Mouse (Mus musculus): Measurements from ENCODE around the gene Syt3. TPM values are rescaled to one million over a fixed set of nuclear protein-coding genes. Genes with fewer than 3 reads are reported as not detected.

The Syt3 gene
- total and polyA plus RNA-seq, 3 experiments, result 4.8 to 12.1 (median 6.2) TPM

DNA sequence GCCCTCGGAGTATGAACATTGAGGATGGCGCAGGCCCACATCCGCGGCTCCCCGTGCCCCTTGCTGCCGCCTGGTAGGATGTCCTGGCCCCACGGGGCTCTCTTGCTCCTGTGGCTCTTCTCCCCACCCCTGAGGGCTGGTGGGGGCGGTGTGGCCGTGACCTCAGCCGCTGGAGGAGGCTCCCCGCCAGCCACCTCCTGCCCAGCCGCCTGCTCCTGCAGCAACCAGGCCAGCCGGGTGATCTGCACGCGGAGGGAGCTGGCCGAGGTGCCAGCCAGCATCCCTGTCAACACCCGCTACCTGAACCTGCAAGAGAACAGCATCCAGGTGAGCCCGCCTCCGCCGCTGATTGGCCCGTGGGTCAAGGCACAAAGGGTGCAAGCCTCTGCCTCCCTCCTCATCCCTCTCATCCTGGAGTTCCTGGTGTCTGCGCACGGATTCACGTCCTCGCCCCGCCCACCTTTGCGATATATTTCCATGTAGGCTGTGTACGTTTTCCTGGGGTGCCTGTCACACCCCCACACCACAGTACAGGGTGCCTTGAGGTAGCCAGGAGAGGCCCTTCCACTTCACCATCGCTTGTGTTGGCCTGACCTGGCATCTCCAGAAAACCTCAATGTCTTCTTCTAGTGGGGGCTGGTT is 61.1 kb downstream of the Syt3 start:
- no peak for DNase-seq

DNA sequence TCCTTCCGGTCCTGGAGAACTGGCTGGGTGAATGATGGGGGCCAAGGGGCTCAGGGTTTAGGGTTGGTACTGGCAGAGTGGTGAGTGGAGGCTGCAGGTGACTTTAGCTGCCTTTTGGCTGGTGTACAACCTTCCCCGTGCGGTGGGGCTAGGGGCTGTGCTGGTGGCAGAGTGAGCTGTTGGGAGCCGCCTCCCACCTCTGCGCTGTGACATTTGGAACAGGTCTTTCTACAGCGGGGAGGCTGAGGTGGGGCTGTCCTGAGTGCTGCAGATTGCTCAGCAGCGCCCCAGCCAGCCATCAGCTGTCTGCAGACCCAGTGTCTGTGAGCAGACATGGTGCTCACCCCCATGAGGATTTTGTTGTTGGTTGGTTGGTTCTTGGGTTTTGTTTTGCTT is 61.6 kb downstream of the Syt3 start:
- DNase-seq, result no peak

DNA sequence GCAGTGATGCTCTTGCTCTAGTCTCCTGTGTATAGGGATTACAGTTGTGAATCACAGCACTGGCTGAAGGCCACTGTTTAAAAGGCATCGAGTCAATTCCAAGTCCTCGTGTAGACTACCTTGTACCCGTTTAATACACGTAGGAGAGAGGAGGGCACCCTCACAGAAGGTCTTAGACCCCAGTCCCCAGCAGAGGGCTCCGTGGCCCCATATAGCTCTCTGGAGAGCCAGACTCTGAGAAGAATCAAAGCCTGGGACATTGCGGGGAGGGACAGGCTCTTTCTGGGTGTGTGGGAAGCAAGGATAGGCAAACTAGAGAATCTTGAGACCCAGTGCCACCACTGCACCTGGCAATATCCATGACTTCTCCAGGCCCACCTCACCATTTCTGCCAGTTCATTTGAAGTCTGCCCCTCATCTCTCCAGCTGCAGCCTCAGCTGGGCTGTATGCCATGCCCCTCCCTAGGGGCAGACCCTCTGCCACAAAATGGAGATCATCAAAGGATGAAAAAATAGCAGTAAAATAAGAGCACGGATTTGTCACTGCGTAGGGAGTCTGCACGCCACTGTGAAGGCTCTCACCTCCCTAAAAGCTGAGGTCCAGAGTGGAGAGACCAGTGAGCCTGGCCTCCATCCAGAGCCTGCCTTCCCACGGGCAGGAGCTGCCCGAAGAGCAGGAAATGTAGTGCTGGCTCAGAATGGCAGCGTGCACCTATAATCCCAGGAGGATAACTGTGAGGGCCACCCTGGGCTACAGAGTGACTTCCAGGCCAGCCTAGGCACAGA is 62.4 kb downstream of the Syt3 start:
- DNase-seq, result no peak

Other genes starting within 250 kb of the Syt3 start
- gene Klk1b16, start 247.3 kb upstream of the Syt3 start, total RNA-seq (2021), result not detected
- not detected in 2 replicates for gene Klk1b16, start 247.3 kb upstream of the Syt3 start, polyA plus RNA-seq (2012; rRNA removed)
- not detected for gene Klk1b24, start 195.9 kb upstream of the Syt3 start, total RNA-seq (2021)
- gene Klk1b24, start 195.9 kb upstream of the Syt3 start, polyA plus RNA-seq (2012; rRNA removed), result not detected in 2 replicates
- gene Klk1b3, start 185.9 kb upstream of the Syt3 start, total RNA-seq (2021), result not detected
- not detected in 2 replicates for gene Klk1b3, start 185.9 kb upstream of the Syt3 start, polyA plus RNA-seq (2012; rRNA removed)
- gene Klk1b4, start 176.7 kb upstream of the Syt3 start, total RNA-seq (2021), result not detected
- not detected in 2 replicates for gene Klk1b4, start 176.7 kb upstream of the Syt3 start, polyA plus RNA-seq (2012; rRNA removed)
- not detected for gene Klk1b5, start 168.2 kb upstream of the Syt3 start, total RNA-seq (2021)
- not detected in 2 replicates for gene Klk1b5, start 168.2 kb upstream of the Syt3 start, polyA plus RNA-seq (2012; rRNA removed)
- not detected for gene Klk1, start 158.7 kb upstream of the Syt3 start, total RNA-seq (2021)
- gene Klk1, start 158.7 kb upstream of the Syt3 start, polyA plus RNA-seq (2012; rRNA removed), result 0.46 and 0.67 TPM in 2 replicates
- not detected for gene Gm36864, start 147.9 kb upstream of the Syt3 start, total RNA-seq (2021)
- gene Gm36864, start 147.9 kb upstream of the Syt3 start, polyA plus RNA-seq (2012; rRNA removed), result not detected in 2 replicates
- 1 to 10 TPM in 1 of 2 experiments, under 1 TPM in 1; 0.66 to 1.4 TPM for gene 1700028J19Rik, start 137.4 kb upstream of the Syt3 start, total RNA-seq (2021)
- 1.2 and 1.8 TPM in 2 replicates for gene 1700028J19Rik, start 137.4 kb upstream of the Syt3 start, polyA plus RNA-seq (2012; rRNA removed)
- gene 2410002F23Rik, start 137.4 kb upstream of the Syt3 start, total RNA-seq (2021), result 10 to 100 TPM; 81.5 to 83.8 TPM
- gene 2410002F23Rik, start 137.4 kb upstream of the Syt3 start, polyA plus RNA-seq (2012; rRNA removed), result 195 and 237 TPM in 2 replicates
- not detected for gene Acp4, start 126.7 kb upstream of the Syt3 start, total RNA-seq (2021)
- not detected in 2 replicates for gene Acp4, start 126.7 kb upstream of the Syt3 start, polyA plus RNA-seq (2012; rRNA removed)
- gene Gm15517, start 122.7 kb upstream of the Syt3 start, total RNA-seq (2021), result not detected
- gene Gm15517, start 122.7 kb upstream of the Syt3 start, polyA plus RNA-seq (2012; rRNA removed), result not detected in 2 replicates
- 1 to 10 TPM; 4.6 to 5.1 TPM for gene Clec11a, start 77.2 kb upstream of the Syt3 start, total RNA-seq (2021)
- gene Clec11a, start 77.2 kb upstream of the Syt3 start, polyA plus RNA-seq (2012; rRNA removed), result 11.4 and 13.0 TPM in 2 replicates
- gene Shank1, start 73.8 kb upstream of the Syt3 start, total RNA-seq (2021), result 1 to 10 TPM; 8.0 to 9.1 TPM
- gene Shank1, start 73.8 kb upstream of the Syt3 start, polyA plus RNA-seq (2012; rRNA removed), result 2.5 and 2.9 TPM in 2 replicates
- gene 1700008O03Rik, start 1.7 kb downstream of the Syt3 start, total RNA-seq (2021), result 1 to 10 TPM in 1 of 2 experiments, under 1 TPM in 1; 0.66 to 1.2 TPM
- 1.6 and 2.3 TPM in 2 replicates for gene 1700008O03Rik, start 1.7 kb downstream of the Syt3 start, polyA plus RNA-seq (2012; rRNA removed)
- 1 to 10 TPM; 5.1 to 8.5 TPM for gene Lrrc4b, start 44.9 kb downstream of the Syt3 start, total RNA-seq (2021)
- gene Lrrc4b, start 44.9 kb downstream of the Syt3 start, polyA plus RNA-seq (2012; rRNA removed), result 10.3 and 16.3 TPM in 2 replicates
- gene Aspdh, start 81.3 kb downstream of the Syt3 start, total RNA-seq (2021), result under 1 TPM in 1 of 2 experiments, not detected in 1; 0.75 TPM
- gene Aspdh, start 81.3 kb downstream of the Syt3 start, polyA plus RNA-seq (2012; rRNA removed), result 0.91 and 2.4 TPM in 2 replicates
- gene Josd2, start 83.9 kb downstream of the Syt3 start, total RNA-seq (2021), result 10 to 100 TPM; 51.2 to 61.7 TPM
- 171 and 179 TPM in 2 replicates for gene Josd2, start 83.9 kb downstream of the Syt3 start, polyA plus RNA-seq (2012; rRNA removed)
- 100 to 1,000 TPM in 1 of 2 experiments, 10 to 100 TPM in 1; 77.9 to 101 TPM for gene Emc10, start 112.4 kb downstream of the Syt3 start, total RNA-seq (2021)
- gene Emc10, start 112.4 kb downstream of the Syt3 start, polyA plus RNA-seq (2012; rRNA removed), result 516 and 555 TPM in 2 replicates
- gene Fam71e1, start 112.5 kb downstream of the Syt3 start, total RNA-seq (2021), result 1 to 10 TPM; 8.3 to 9.1 TPM
- 28.6 and 30.9 TPM in 2 replicates for gene Fam71e1, start 112.5 kb downstream of the Syt3 start, polyA plus RNA-seq (2012; rRNA removed)
- under 1 TPM in 1 of 2 experiments, not detected in 1; 0.24 TPM for gene Mybpc2, start 140.6 kb downstream of the Syt3 start, total RNA-seq (2021)
- gene Mybpc2, start 140.6 kb downstream of the Syt3 start, polyA plus RNA-seq (2012; rRNA removed), result not detected in 2 replicates
- under 1 TPM; 0.31 to 0.40 TPM for gene Spib, start 148.0 kb downstream of the Syt3 start, total RNA-seq (2021)
- 0.58 and 0.66 TPM in 2 replicates for gene Spib, start 148.0 kb downstream of the Syt3 start, polyA plus RNA-seq (2012; rRNA removed)
- 10 to 100 TPM in 1 of 2 experiments, 1 to 10 TPM in 1; 8.0 to 17.3 TPM for gene Pold1, start 164.7 kb downstream of the Syt3 start, total RNA-seq (2021)
- gene Pold1, start 164.7 kb downstream of the Syt3 start, polyA plus RNA-seq (2012; rRNA removed), result 27.3 and 31.0 TPM in 2 replicates
- gene Nr1h2, start 169.8 kb downstream of the Syt3 start, total RNA-seq (2021), result 100 to 1,000 TPM; 106 to 125 TPM
- gene Nr1h2, start 169.8 kb downstream of the Syt3 start, polyA plus RNA-seq (2012; rRNA removed), result 305 and 306 TPM in 2 replicates
- 1 to 10 TPM in 1 of 2 experiments, under 1 TPM in 1; 0.55 to 1.3 TPM for gene Napsa, start 188.3 kb downstream of the Syt3 start, total RNA-seq (2021)
- gene Napsa, start 188.3 kb downstream of the Syt3 start, polyA plus RNA-seq (2012; rRNA removed), result 2.2 TPM in 2 replicates
- gene Kcnc3, start 206.6 kb downstream of the Syt3 start, total RNA-seq (2021), result 1 to 10 TPM; 4.4 to 4.8 TPM
- gene Kcnc3, start 206.6 kb downstream of the Syt3 start, polyA plus RNA-seq (2012; rRNA removed), result 7.2 and 8.8 TPM in 2 replicates

Data from adrenal gland, adult 2 months (tissue).